8 mouse cellular contexts compared by ENCODE assay signal in genomic region chr9:110532538-110533291, GRCm38 (mm10). TPM values are rescaled to one million over a fixed set of nuclear protein-coding genes. Genes with fewer than 3 reads are reported as not detected.
DNase-seq lines count a peak whose midpoint lies in the region; ATAC-seq and TF ChIP-seq lines count a peak whose summit lies in the region.

Gene Setd2, plus strand, starts transcription at chr9:110532597.

- peaks cover 57% of the 10 kb centered on the region for H3K4me1 ChIP-seq in E14TG2a.4 (replicated peaks; ENCODE audit: low read depth, low read length)
- peaks cover 23% of the 10 kb centered on the region for H3K4me1 ChIP-seq in brown adipose tissue, adult 24 weeks (ENCODE audit: control insufficient read depth, insufficient read depth, insufficient read length, low read length)
- H3K4me1 ChIP-seq in forebrain, embryonic 10.5 days: peaks cover 32% of the 10 kb centered on the region
- H3K4me1 ChIP-seq in heart, embryonic 14.5 days (ENCODE audit: control insufficient read depth in 2 of 2, insufficient read depth in 2 of 2, low read length in 2 of 2): peaks cover 4 to 25% of the 10 kb centered on the region in 2 experiments; a peak in 3 of 4 replicates
- H3K4me1 ChIP-seq in liver, embryonic 12.5 days: peaks cover 64% of the 10 kb centered on the region
- H3K4me1 ChIP-seq in testis, adult 2 months (ENCODE audit: control insufficient read depth, insufficient read depth, low read length): no peaks in the 10 kb centered on the region; the same call in 1 of the 2 replicates

- peak within 1 kb of the TSS; percentile 83 for H3K4me2 ChIP-seq in heart, embryonic 14.5 days (ENCODE audit: low read length)
- H3K4me2 ChIP-seq in liver, embryonic 12.5 days: peak within 1 kb of the TSS; percentile 91

- peak within 1 kb of the TSS; percentile 100 for H3K9ac ChIP-seq in heart, embryonic 14.5 days (ENCODE audit: low read length)
- peak within 1 kb of the TSS; percentile 100 for H3K9ac ChIP-seq in liver, embryonic 12.5 days

- H3K4me3 ChIP-seq in E14TG2a.4 (replicated peaks; ENCODE audit: low read length): peak within 1 kb of the TSS; percentile 92
- peak within 1 kb of the TSS; percentile 96 for H3K4me3 ChIP-seq in brown adipose tissue, adult 24 weeks (ENCODE audit: insufficient read depth, low read depth, low read length)
- peak within 1 kb of the TSS; percentile 99 for H3K4me3 ChIP-seq in forebrain, embryonic 10.5 days
- peak within 1 kb of the TSS; percentile 96 to 98 for H3K4me3 ChIP-seq in heart, embryonic 14.5 days (ENCODE audit: control insufficient read depth in 1 of 2, insufficient read depth in 1 of 2, low read depth in 1 of 2, low read length in 2 of 2)
- H3K4me3 ChIP-seq in liver, embryonic 12.5 days: peak within 1 kb of the TSS; percentile 97
- peak within 1 kb of the TSS; percentile 99 for H3K4me3 ChIP-seq in testis, adult 2 months (ENCODE audit: control insufficient read depth, low read depth, low read length)

- TF ChIP-seq POLR2A in testis, adult 2 months (IDR thresholded peaks at IDR 0.05; ENCODE audit: control insufficient read depth, low read depth, low read length): peak; percentile 45; the same call in 1 of the 2 replicates

- WGBS in forebrain, embryonic 10.5 days: under 1% methylated on average over 98 of the region's 109 CpGs
- WGBS in heart, embryonic 14.5 days: under 1% methylated on average over 79 of the region's 109 CpGs
- under 1% methylated on average over 102 of the region's 109 CpGs for WGBS in liver, embryonic 12.5 days (ENCODE audit: insufficient replicate concordance)

- H3K27ac ChIP-seq in brown adipose tissue, adult 24 weeks (replicated peaks; ENCODE audit: low read depth, low read length): peak within 1 kb of the TSS; percentile 86
- H3K27ac ChIP-seq in forebrain, embryonic 10.5 days: peak within 1 kb of the TSS; percentile 100
- H3K27ac ChIP-seq in heart, embryonic 14.5 days (replicated peaks in 1 of 2; ENCODE audit: control insufficient read depth in 1 of 2, insufficient read depth in 1 of 2, low read depth in 2 of 2, low read length in 2 of 2): peak within 1 kb of the TSS; percentile 99 to 100
- peak within 1 kb of the TSS; percentile 99 for H3K27ac ChIP-seq in liver, embryonic 12.5 days
- peak within 1 kb of the TSS; percentile 99 for H3K27ac ChIP-seq in testis, adult 2 months (ENCODE audit: control insufficient read depth, insufficient read depth, low read depth, low read length)

- no peaks in the 10 kb centered on the region for H3K9me3 ChIP-seq in E14TG2a.4 (ENCODE audit: low read length)
- H3K9me3 ChIP-seq in forebrain, embryonic 10.5 days: no peaks in the 10 kb centered on the region
- no peaks in the 10 kb centered on the region for H3K9me3 ChIP-seq in heart, embryonic 14.5 days (ENCODE audit: control insufficient read depth, low read length)
- H3K9me3 ChIP-seq in liver, embryonic 12.5 days (replicated peaks): no peaks in the 10 kb centered on the region

- ATAC-seq in heart, embryonic 14.5 days (ENCODE audit: insufficient number of reproducible peaks, insufficient read depth, low FRiP score, low read depth): peak; percentile 54
- peak; percentile 56 for ATAC-seq in liver, embryonic 12.5 days

- peak; percentile 77 for DNase-seq in forebrain, embryonic 10.5 days (ENCODE audit: extremely low spot score, low spot score)
- peak; percentile 79 for DNase-seq in kidney, postnatal 14 days
- DNase-seq in naive thymus-derived CD4-positive, alpha-beta T cell, adult 2 months (ENCODE audit: low read depth): peak; percentile 85

- peaks cover 32% of the 10 kb centered on the region for H3K36me3 ChIP-seq in E14TG2a.4 (ENCODE audit: insufficient read depth, low read length)
- H3K36me3 ChIP-seq in forebrain, embryonic 10.5 days (replicated peaks): peaks cover 31% of the 10 kb centered on the region
- peaks cover 3% of the 10 kb centered on the region; the same call in 1 of the 2 replicates for H3K36me3 ChIP-seq in heart, embryonic 14.5 days (ENCODE audit: control insufficient read depth, insufficient read depth, low read length)
- peaks cover 5% of the 10 kb centered on the region for H3K36me3 ChIP-seq in liver, embryonic 12.5 days
- H3K36me3 ChIP-seq in testis, adult 2 months (ENCODE audit: control insufficient read depth, insufficient read depth, low read length): no peaks in the 10 kb centered on the region

- H3K27me3 ChIP-seq in E14TG2a.4 (ENCODE audit: insufficient read depth, low read length): no peaks in the 10 kb centered on the region
- no peaks in the 10 kb centered on the region for H3K27me3 ChIP-seq in forebrain, embryonic 10.5 days (ENCODE audit: poor library complexity, severe bottlenecking)
- no peaks in the 10 kb centered on the region for H3K27me3 ChIP-seq in heart, embryonic 14.5 days (ENCODE audit: control insufficient read depth, insufficient read depth, low read length)
- no peaks in the 10 kb centered on the region for H3K27me3 ChIP-seq in liver, embryonic 12.5 days (replicated peaks)
- H3K27me3 ChIP-seq in testis, adult 2 months (ENCODE audit: control insufficient read depth, insufficient read depth, low read length): no peaks in the 10 kb centered on the region

- TF ChIP-seq CTCF in E14TG2a.4 (conservative IDR thresholded peaks at IDR 0.05; ENCODE audit: low read length): no peak
- no peak for TF ChIP-seq CTCF in testis, adult 2 months (IDR thresholded peaks at IDR 0.05; ENCODE audit: control insufficient read depth, insufficient read depth, insufficient replicate concordance, low read depth, low read length)

RNA-seq across cellular contexts. Expression of gene Setd2, which starts in this region (rescaled TPM):
- 16.3 and 31.6 TPM in 2 replicates for polyA plus RNA-seq in brown adipose tissue, adult 24 weeks (2012; ENCODE audit: insufficient read depth, insufficient read length, missing spikeins)
- polyA plus RNA-seq in forebrain, embryonic 10.5 days (2016; fragmentation: Nextera tagmentation; extraction: Ambion mirVana): 35.3 and 38.0 TPM in 2 replicates
- polyA plus RNA-seq in heart, embryonic 14.5 days (2014; fragmentation: Nextera tagmentation; extraction: Ambion mirVana): 32.7 and 35.6 TPM in 2 replicates
- 18.6 and 20.4 TPM in 2 replicates for polyA plus RNA-seq in liver, embryonic 12.5 days (2016; fragmentation: Nextera tagmentation; extraction: Ambion mirVana)
- 33.1 and 34.8 TPM in 2 replicates for polyA plus RNA-seq in testis, adult 2 months (2012; rRNA removed)

Comparison
In these comparisons a context has a peak if more than half of its experiments do, and no peak if none do; other contexts are left out.
1. Peak in every context shown above with its lines: DNase-seq, ATAC-seq, H3K4me3 ChIP-seq and H3K27ac ChIP-seq.